Mouse (Mus musculus) layer of hippocampus, postnatal 10 days (tissue): ENCODE measurements around the gene Celsr3. TPM values are rescaled to one million over a fixed set of nuclear protein-coding genes. Genes with fewer than 3 reads are reported as not detected.

Source experiments
- DNase-seq, 2 experiments: peaks; one replicate each; pipeline ENCODE4 v3.0.0; 2021; ENCODE audit warnings: low spot score in 2 of 2
- long read RNA-seq: library from polyadenylated mRNA; stranded (forward); transcript quantifications from one replicate; pipeline ENCODE4 v2.0.0, GENCODE M21; 2023
- total RNA-seq, 2 experiments: library from RNA; stranded (reverse); gene quantifications; 2 replicates each; pipeline ENCODE4 v1.2.3; 2021

Celsr3 gene
- 10 to 100 TPM; 64.6 to 78.9 TPM for total RNA-seq
- long read RNA-seq, partial matches to known transcripts = 17 of 19 reads
- long read RNA-seq, other reads (novel, unspliced or antisense) = 2 of 19 reads

GRCm38 (mm10) chr9:108825820-108826699, at the start of gene Celsr3:
Gene Celsr3 (plus strand): TSS chr9:108826320.
- peak; percentile 88 to 93 for DNase-seq

GRCm38 (mm10) chr9:108776614-108777013, 49.5 kb upstream of the Celsr3 start:
- DNase-seq = no peak

GRCm38 (mm10) chr9:108777276-108777675, 48.8 kb upstream of the Celsr3 start:
- no peak for DNase-seq

- no peak for DNase-seq
These were observed 45.2 kb upstream of the Celsr3 start for GRCm38 (mm10) chr9:108780959-108781358.

- DNase-seq = no peak
These were observed 44.2 kb upstream of the Celsr3 start for GRCm38 (mm10) chr9:108781891-108782290.

- no peak for DNase-seq
These were observed 43.1 kb upstream of the Celsr3 start for GRCm38 (mm10) chr9:108782836-108783547.

GRCm38 (mm10) chr9:108783548-108784463, 42.3 kb upstream of the Celsr3 start, which contains the start of gene Ip6k2:
Gene Ip6k2 (plus strand): TSS chr9:108783796.
- DNase-seq = peak; percentile 97 to 99

- no peak for DNase-seq
These were observed 40.7 kb upstream of the Celsr3 start for GRCm38 (mm10) chr9:108785416-108785815.

GRCm38 (mm10) chr9:108786494-108786893, 39.6 kb upstream of the Celsr3 start:
- no peak for DNase-seq

- DNase-seq = no peak
These were observed 39.0 kb upstream of the Celsr3 start for GRCm38 (mm10) chr9:108787080-108787479.

- DNase-seq = no peak
These were observed 37.4 kb upstream of the Celsr3 start for GRCm38 (mm10) chr9:108788713-108789112.

GRCm38 (mm10) chr9:108792307-108792706, 33.8 kb upstream of the Celsr3 start:
- DNase-seq = no peak

GRCm38 (mm10) chr9:108792730-108793129, 33.4 kb upstream of the Celsr3 start:
- no peak for DNase-seq

GRCm38 (mm10) chr9:108795281-108795680, 30.8 kb upstream of the Celsr3 start:
- DNase-seq = no peak

- no peak for DNase-seq
These were observed 30.4 kb upstream of the Celsr3 start for GRCm38 (mm10) chr9:108795762-108796161.

GRCm38 (mm10) chr9:108796351-108796981, 29.7 kb upstream of the Celsr3 start:
- DNase-seq = no peak

- DNase-seq = no peak
These were observed 28.6 kb upstream of the Celsr3 start for GRCm38 (mm10) chr9:108797477-108797876.

- no peak for DNase-seq
These were observed 27.5 kb upstream of the Celsr3 start for GRCm38 (mm10) chr9:108798508-108799075.

GRCm38 (mm10) chr9:108799564-108799963, 26.6 kb upstream of the Celsr3 start:
- no peak for DNase-seq

GRCm38 (mm10) chr9:108805768-108806167, 20.4 kb upstream of the Celsr3 start:
- DNase-seq = no peak
